Mouse (Mus musculus) embryonic facial prominence, embryonic 13.5 days (tissue): ENCODE measurements around the gene Cox15. TPM values are rescaled to one million over a fixed set of nuclear protein-coding genes. Genes with fewer than 3 reads are reported as not detected.

Experiments
- ATAC-seq: fragments of 200-750 bp; cut with Nextera tagmentation; 2 replicates; pipeline ENCODE4 v1.8.0; 2017; ENCODE audit warnings: low read depth; ENCODE audit not compliant: insufficient number of reproducible peaks, insufficient read depth, low FRiP score, low TSS enrichment
- H3K27ac ChIP-seq: fragments of 300-500 bp; sonication (generic); 2 replicates; pipeline ENCODE4 v1.5.1; 2015; ENCODE audit warnings: moderate library complexity, mild to moderate bottlenecking, inconsistent platforms
- H3K27me3 ChIP-seq: fragments of 300-500 bp; sonication (generic); 2 replicates; pipeline ENCODE4 v1.6.1; 2015; ENCODE audit warnings: mild to moderate bottlenecking, inconsistent platforms
- H3K36me3 ChIP-seq: fragments of 300-500 bp; sonication (generic); 2 replicates; pipeline ENCODE4 v1.6.1; 2015; ENCODE audit warnings: mild to moderate bottlenecking, inconsistent platforms
- H3K4me1 ChIP-seq: fragments of 300-500 bp; sonication (generic); 2 replicates; pipeline ENCODE4 v1.6.1; 2015; ENCODE audit warnings: inconsistent platforms
- H3K4me2 ChIP-seq: fragments of 300-500 bp; sonication (generic); 2 replicates; pipeline ENCODE4 v1.6.1; 2015; ENCODE audit warnings: moderate library complexity, mild to moderate bottlenecking, inconsistent platforms
- H3K4me3 ChIP-seq: fragments of 300-500 bp; sonication (generic); 2 replicates; pipeline ENCODE4 v1.5.1; 2015; ENCODE audit warnings: mild to moderate bottlenecking, inconsistent platforms
- H3K9ac ChIP-seq: fragments of 300-500 bp; sonication (generic); 2 replicates; pipeline ENCODE4 v1.6.1; 2015; ENCODE audit warnings: mild to moderate bottlenecking, inconsistent platforms
- H3K9me3 ChIP-seq: fragments of 300-500 bp; sonication (generic); 2 replicates; pipeline ENCODE4 v1.6.1; 2016; ENCODE audit warnings: inconsistent platforms
- WGBS: fragments of 180-500 bp; shearing (Covaris S2); methylation state at CpG from one replicate; pipeline ENCODE4 v1.1.7; 2015; ENCODE audit warnings: mixed read lengths; 5-methylcytosine and 5-hydroxymethylcytosine counted together
- polyA plus RNA-seq: library from polyadenylated mRNA; unstranded; fragments of >200 nt; fragmentation: Nextera tagmentation; extraction: Ambion mirVana; gene quantifications from 2 replicates; pipeline ENCODE4 v1.2.1, GENCODE M21; 2015

Cox15 gene
- polyA plus RNA-seq, 1 experiment from 2014 or later = 12.5 TPM

GRCm38 (mm10) chr19:43754872-43755271 is 2.1 kb upstream of the Cox15 start:
- H3K9me3 ChIP-seq = no peaks in the 10 kb centered on the region
- peaks cover 10% of the 10 kb centered on the region; the same call in 1 of the 2 replicates for H3K36me3 ChIP-seq
- no peak overlapping the region for H3K27ac ChIP-seq
- H3K4me2 ChIP-seq = no peak overlapping the region
- peaks cover 10% of the 10 kb centered on the region for H3K4me1 ChIP-seq
- no peak for ATAC-seq
- no peaks in the 10 kb centered on the region for H3K27me3 ChIP-seq
- 70% methylated on average over 2 of the region's 2 CpGs for WGBS
- H3K4me3 ChIP-seq = no peak overlapping the region
- no peak overlapping the region for H3K9ac ChIP-seq

GRCm38 (mm10) chr19:43754237-43754636 is 1.4 kb upstream of the Cox15 start:
- peaks cover 10% of the 10 kb centered on the region for H3K4me1 ChIP-seq
- no peak for ATAC-seq
- H3K9ac ChIP-seq = no peak overlapping the region
- no peaks in the 10 kb centered on the region for H3K27me3 ChIP-seq
- H3K4me2 ChIP-seq = no peak overlapping the region
- WGBS = 74% methylated on average over 2 of the region's 2 CpGs
- H3K9me3 ChIP-seq = no peaks in the 10 kb centered on the region
- peaks cover 11% of the 10 kb centered on the region; the same call in 1 of the 2 replicates for H3K36me3 ChIP-seq
- H3K4me3 ChIP-seq = no peak overlapping the region
- H3K27ac ChIP-seq = no peak overlapping the region

GRCm38 (mm10) chr19:43753226-43753835 is 531 bp upstream of the Cox15 start:
- peak overlapping the region; percentile 59 for H3K4me2 ChIP-seq
- no peaks in the 10 kb centered on the region for H3K27me3 ChIP-seq
- no peaks in the 10 kb centered on the region for H3K9me3 ChIP-seq
- H3K36me3 ChIP-seq = peaks cover 20% of the 10 kb centered on the region
- peaks cover 10% of the 10 kb centered on the region for H3K4me1 ChIP-seq
- H3K9ac ChIP-seq = peak overlapping the region; percentile 83
- H3K27ac ChIP-seq = peak overlapping the region; percentile 96
- WGBS = 2% methylated on average over 24 of the region's 24 CpGs
- ATAC-seq = no peak; the same call in none of the 2 replicates
- H3K4me3 ChIP-seq = peak overlapping the region; percentile 70

GRCm38 (mm10) chr19:43750008-43750407 is 2.8 kb downstream of the Cox15 start:
- no peaks in the 10 kb centered on the region for H3K27me3 ChIP-seq
- no peak overlapping the region for H3K9ac ChIP-seq
- WGBS = 96% methylated on average over 2 of the region's 2 CpGs
- H3K27ac ChIP-seq = no peak overlapping the region
- peaks cover 49% of the 10 kb centered on the region for H3K36me3 ChIP-seq
- H3K9me3 ChIP-seq = no peaks in the 10 kb centered on the region
- no peak overlapping the region for H3K4me3 ChIP-seq
- ATAC-seq = no peak
- no peak overlapping the region for H3K4me2 ChIP-seq
- peaks cover 10% of the 10 kb centered on the region for H3K4me1 ChIP-seq

GRCm38 (mm10) chr19:43747877-43748276 is 4.9 kb downstream of the Cox15 start:
- Histone ChIP-seq H3K27ac (no peak overlapping the region), H3K4me3 (no peak overlapping the region), H3K36me3 (peaks cover 64% of the 10 kb centered on the region), H3K9ac (no peak overlapping the region), H3K4me1 (peaks cover 6% of the 10 kb centered on the region; the same call in 1 of the 2 replicates), H3K9me3 (no peaks in the 10 kb centered on the region), H3K27me3 (no peaks in the 10 kb centered on the region), H3K4me2 (no peak overlapping the region)
- WGBS = 90% methylated on average over 4 of the region's 4 CpGs
- no peak for ATAC-seq

- Histone ChIP-seq H3K27ac (no peak overlapping the region), H3K36me3 (peaks cover 77% of the 10 kb centered on the region), H3K4me1 (no peaks in the 10 kb centered on the region), H3K4me3 (no peak overlapping the region), H3K27me3 (no peaks in the 10 kb centered on the region), H3K9me3 (no peaks in the 10 kb centered on the region), H3K4me2 (no peak overlapping the region), H3K9ac (no peak overlapping the region)
- ATAC-seq = no peak
- WGBS = 87% methylated on average over 3 of the region's 3 CpGs
Measured at GRCm38 (mm10) chr19:43745740-43746139, 7.1 kb downstream of the Cox15 start.

GRCm38 (mm10) chr19:43743401-43743800 is 9.4 kb downstream of the Cox15 start:
- ATAC-seq = no peak
- H3K4me1 ChIP-seq = no peaks in the 10 kb centered on the region
- WGBS = 93% methylated on average over 7 of the region's 7 CpGs
- no peak overlapping the region for H3K4me3 ChIP-seq
- H3K9me3 ChIP-seq = no peaks in the 10 kb centered on the region
- H3K36me3 ChIP-seq = peaks cover 82% of the 10 kb centered on the region
- no peak overlapping the region for H3K4me2 ChIP-seq
- H3K9ac ChIP-seq = no peak overlapping the region
- H3K27ac ChIP-seq = no peak overlapping the region
- H3K27me3 ChIP-seq = no peaks in the 10 kb centered on the region

- WGBS = 96% methylated on average over 10 of the region's 10 CpGs
- Histone ChIP-seq H3K36me3 (peaks cover 86% of the 10 kb centered on the region), H3K9me3 (no peaks in the 10 kb centered on the region), H3K27ac (no peak overlapping the region), H3K4me3 (no peak overlapping the region), H3K27me3 (no peaks in the 10 kb centered on the region), H3K9ac (no peak overlapping the region), H3K4me1 (0 out of 2 replicates have a peak, but pooled peaks cover 5% of the 10 kb centered on the region), H3K4me2 (no peak overlapping the region)
- no peak for ATAC-seq
Measured at GRCm38 (mm10) chr19:43738409-43738808, 14.4 kb downstream of the Cox15 start.

- peaks cover 9% of the 10 kb centered on the region; the same call in 1 of the 2 replicates for H3K4me1 ChIP-seq
- WGBS = 70% methylated on average over 7 of the region's 7 CpGs
- no peak overlapping the region for H3K9ac ChIP-seq
- H3K27ac ChIP-seq = no peak overlapping the region
- no peak overlapping the region for H3K4me2 ChIP-seq
- H3K4me3 ChIP-seq = no peak overlapping the region
- no peaks in the 10 kb centered on the region for H3K27me3 ChIP-seq
- no peaks in the 10 kb centered on the region for H3K9me3 ChIP-seq
- H3K36me3 ChIP-seq = peaks cover 59% of the 10 kb centered on the region
- no peak for ATAC-seq
Measured at GRCm38 (mm10) chr19:43731157-43731556, 21.6 kb downstream of the Cox15 start.

- 24% methylated on average over 8 of the region's 8 CpGs for WGBS
- H3K4me3 ChIP-seq = peak overlapping the region; percentile 25
- H3K36me3 ChIP-seq = peaks cover 61% of the 10 kb centered on the region
- peak overlapping the region; percentile 51 for H3K9ac ChIP-seq
- no peaks in the 10 kb centered on the region for H3K9me3 ChIP-seq
- peaks cover 9% of the 10 kb centered on the region; the same call in 1 of the 2 replicates for H3K4me1 ChIP-seq
- ATAC-seq = no peak
- peak overlapping the region; percentile 46 for H3K4me2 ChIP-seq
- H3K27ac ChIP-seq = no peak overlapping the region
- H3K27me3 ChIP-seq = no peaks in the 10 kb centered on the region
Measured at GRCm38 (mm10) chr19:43730037-43730428, 22.8 kb downstream of the Cox15 start.

GRCm38 (mm10) chr19:43729296-43730036 is 23.3 kb downstream of the Cox15 start:
- Histone ChIP-seq H3K9ac (peak overlapping the region; percentile 51), H3K36me3 (peaks cover 62% of the 10 kb centered on the region), H3K9me3 (no peaks in the 10 kb centered on the region), H3K4me2 (peak overlapping the region; percentile 46), H3K27me3 (no peaks in the 10 kb centered on the region), H3K27ac (no peak overlapping the region), H3K4me1 (peaks cover 9% of the 10 kb centered on the region; the same call in 1 of the 2 replicates), H3K4me3 (peak overlapping the region; percentile 25)
- peak; percentile 15; the same call in 1 of the 2 replicates for ATAC-seq
- WGBS = 43% methylated on average over 22 of the region's 22 CpGs
